Mouse (Mus musculus) kidney, adult 2 months (tissue): Measurements from ENCODE around the gene Afdn.
A peak's percentile ranks its signal among the peaks of the same experiment; 100 is the strongest.

Experiments
- CTCF ChIP-seq: fragments of 200-500 bp; conservative IDR thresholded peaks from 2 replicates; pipeline ENCODE4 v1.5.1; 2011; ENCODE audit warnings: low read depth, mild to moderate bottlenecking, control low read depth, low read length, moderate library complexity, mixed read lengths; ENCODE audit not compliant: insufficient read depth, insufficient read length
- POLR2A ChIP-seq: fragments of 200-500 bp; IDR thresholded peaks from one replicate; pipeline ENCODE4 v1.6.1; 2011; ENCODE audit warnings: low read depth, low read length, control low read depth

- TF ChIP-seq POLR2A: no peak
- TF ChIP-seq CTCF: peak; percentile 29; the same call in 1 of the 2 replicates
These were observed 70.5 kb downstream of the Afdn start for GRCm38 (mm10) chr17:13830636-13831341.
